Mouse (Mus musculus): ENCODE data around the gene Fam45a.

Fam45a gene

GRCm38 (mm10) chr19:60811098-60812035, at the start of gene Fam45a:
TSS of gene Fam45a (plus strand) at chr19:60811585.
- peak; percentile 79 for DNase-seq (ENCODE audit: low read depth, low spot score)

GRCm38 (mm10) chr19:60773366-60773765, 38.0 kb upstream of the Fam45a start:
- DNase-seq (ENCODE audit: low read depth, low spot score): no peak

GRCm38 (mm10) chr19:60782034-60782433, 29.4 kb upstream of the Fam45a start:
- DNase-seq (ENCODE audit: low read depth, low spot score): no peak

GRCm38 (mm10) chr19:60784712-60785111, 26.7 kb upstream of the Fam45a start:
- DNase-seq (ENCODE audit: low read depth, low spot score): no peak

- no peak for DNase-seq (ENCODE audit: low read depth, low spot score)
These were observed 23.8 kb upstream of the Fam45a start for GRCm38 (mm10) chr19:60787465-60788150.

GRCm38 (mm10) chr19:60788214-60788960, 23.0 kb upstream of the Fam45a start:
- DNase-seq (ENCODE audit: low read depth, low spot score): no peak

- no peak for DNase-seq (ENCODE audit: low read depth, low spot score)
These were observed 21.9 kb upstream of the Fam45a start for GRCm38 (mm10) chr19:60789452-60789851.

- no peak for DNase-seq (ENCODE audit: low read depth, low spot score)
These were observed 21.4 kb upstream of the Fam45a start for GRCm38 (mm10) chr19:60789919-60790506.

GRCm38 (mm10) chr19:60790551-60791161, 20.7 kb upstream of the Fam45a start, which contains the start of gene Eif3a:
TSS of gene Eif3a (minus strand) at chr19:60790658.
- DNase-seq (ENCODE audit: low read depth, low spot score): peak; percentile 92

GRCm38 (mm10) chr19:60791164-60791563, 20.2 kb upstream of the Fam45a start:
- DNase-seq (ENCODE audit: low read depth, low spot score): no peak

- DNase-seq (ENCODE audit: low read depth, low spot score): no peak
These were observed 18.1 kb upstream of the Fam45a start for GRCm38 (mm10) chr19:60793170-60793707.

- peak; percentile 56 for DNase-seq (ENCODE audit: low read depth, low spot score)
These were observed 16.1 kb upstream of the Fam45a start for GRCm38 (mm10) chr19:60795244-60795643.

GRCm38 (mm10) chr19:60797415-60797814, 14.0 kb upstream of the Fam45a start:
- no peak for DNase-seq (ENCODE audit: low read depth, low spot score)

- no peak for DNase-seq (ENCODE audit: low read depth, low spot score)
These were observed 11.4 kb upstream of the Fam45a start for GRCm38 (mm10) chr19:60799867-60800569.

GRCm38 (mm10) chr19:60804903-60805302, 6.5 kb upstream of the Fam45a start:
- no peak for DNase-seq (ENCODE audit: low read depth, low spot score)

GRCm38 (mm10) chr19:60809927-60810326, 1.5 kb upstream of the Fam45a start:
- no peak for DNase-seq (ENCODE audit: low read depth, low spot score)

- no peak for DNase-seq (ENCODE audit: low read depth, low spot score)
These were observed 628 bp downstream of the Fam45a start for GRCm38 (mm10) chr19:60812036-60812389.

- no peak for DNase-seq (ENCODE audit: low read depth, low spot score)
These were observed 1.7 kb downstream of the Fam45a start for GRCm38 (mm10) chr19:60813133-60813532.

- no peak for DNase-seq (ENCODE audit: low read depth, low spot score)
These were observed 7.3 kb downstream of the Fam45a start for GRCm38 (mm10) chr19:60818677-60819076.

GRCm38 (mm10) chr19:60837747-60838146, 26.4 kb downstream of the Fam45a start:
- DNase-seq (ENCODE audit: low read depth, low spot score): peak; percentile 57
